10 mouse cellular contexts compared by ENCODE assay signal in genomic region chr2:35490458-35491111, GRCm38 (mm10). TPM values are rescaled to one million over a fixed set of nuclear protein-coding genes. Genes with fewer than 3 reads are reported as not detected.
DNase-seq lines count a peak whose midpoint lies in the region; ATAC-seq lines count a peak whose summit lies in the region.
"Had no signal": no experiment of that assay in that cellular context is flagged by ENCODE, and none has a peak within 500 bp of the region (broad histone marks: within the 10 kb centered on the region; RNA-seq: fewer than 3 reads in every experiment).

No protein-coding gene starts in this region.

- H3K36me3 ChIP-seq in kidney, embryonic 16.5 days (ENCODE audit: insufficient read depth, low read length), result no peaks in the 10 kb centered on the region
- no peaks in the 10 kb centered on the region for H3K36me3 ChIP-seq in hindbrain, embryonic 13.5 days
- H3K36me3 ChIP-seq in neural tube, embryonic 11.5 days (ENCODE audit: control insufficient read depth, insufficient read depth, low read length), result no peaks in the 10 kb centered on the region; the same call in 1 of the 2 replicates

- H3K27me3 ChIP-seq in kidney, embryonic 16.5 days (ENCODE audit: insufficient read depth, low read length), result no peaks in the 10 kb centered on the region
- no peaks in the 10 kb centered on the region for H3K27me3 ChIP-seq in hindbrain, embryonic 13.5 days
- H3K27me3 ChIP-seq in neural tube, embryonic 11.5 days (ENCODE audit: control insufficient read depth, insufficient read depth, low read length), result no peaks in the 10 kb centered on the region

- no peak for ATAC-seq in kidney, embryonic 16.5 days (ENCODE audit: low FRiP score, low TSS enrichment)
- ATAC-seq in hindbrain, embryonic 13.5 days (ENCODE audit: low FRiP score), result no peak
- no peak for ATAC-seq in neural tube, embryonic 11.5 days (ENCODE audit: insufficient read depth, low FRiP score, low TSS enrichment)

- peaks cover 8% of the 10 kb centered on the region for H3K4me1 ChIP-seq in kidney, embryonic 16.5 days (ENCODE audit: insufficient read depth, low read length)
- H3K4me1 ChIP-seq in hindbrain, embryonic 13.5 days (replicated peaks), result peaks cover 7% of the 10 kb centered on the region
- H3K4me1 ChIP-seq in neural tube, embryonic 11.5 days (ENCODE audit: control insufficient read depth, insufficient read depth, low read length), result 0 out of 2 replicates have a peak, but pooled peaks cover 3% of the 10 kb centered on the region

- 28% methylated on average over 17 of the region's 17 CpGs for WGBS in kidney, embryonic 16.5 days
- 20% methylated on average over 17 of the region's 17 CpGs for WGBS in hindbrain, embryonic 13.5 days
- WGBS in neural tube, embryonic 11.5 days, result 29% methylated on average over 17 of the region's 17 CpGs

- no peak overlapping the region for H3K27ac ChIP-seq in kidney, embryonic 16.5 days (ENCODE audit: low read length)
- no peak overlapping the region for H3K27ac ChIP-seq in hindbrain, embryonic 13.5 days
- H3K27ac ChIP-seq in neural tube, embryonic 11.5 days (ENCODE audit: low read depth, low read length), result no peak overlapping the region
- H3K27ac ChIP-seq: heart, adult 2 months had no signal

- no peak for DNase-seq in kidney, adult 8-10 months
- DNase-seq in ZHBTc4 (ENCODE audit: low read depth, low spot score), result peak; percentile 77
- DNase-seq in neural tube, embryonic 11.5 days (ENCODE audit: low spot score), result peak; percentile 8
- no peak for DNase-seq in frontal cortex, postnatal 25 days (ENCODE audit: low spot score in 2 of 2)
- no peak for DNase-seq in gastrocnemius, postnatal 25 days
- no peak for DNase-seq in c-Kit-positive CD71-positive TER-119-positive erythroid progenitor cells, embryonic 14.5 days (ENCODE audit: low spot score)
- DNase-seq: cerebellum, adult 9-10 months; heart, adult 2 months had no signal

- H3K9me3 ChIP-seq in kidney, embryonic 16.5 days (ENCODE audit: low read length), result peaks cover 5% of the 10 kb centered on the region; the same call in 1 of the 2 replicates
- no peaks in the 10 kb centered on the region for H3K9me3 ChIP-seq in hindbrain, embryonic 13.5 days
- H3K9me3 ChIP-seq in neural tube, embryonic 11.5 days (ENCODE audit: control insufficient read depth, low read length), result no peaks in the 10 kb centered on the region

- H3K9ac ChIP-seq in kidney, embryonic 16.5 days (replicated peaks; ENCODE audit: low read length), result no peak overlapping the region
- H3K9ac ChIP-seq in hindbrain, embryonic 13.5 days, result no peak overlapping the region
- H3K9ac ChIP-seq in neural tube, embryonic 11.5 days (ENCODE audit: low read length), result no peak overlapping the region

- peak overlapping the region; percentile 25; the same call in 1 of the 2 replicates for H3K4me2 ChIP-seq in kidney, embryonic 16.5 days (replicated peaks; ENCODE audit: low read depth, low read length)
- H3K4me2 ChIP-seq in hindbrain, embryonic 13.5 days, result peak overlapping the region; percentile 19; the same call in 1 of the 2 replicates
- H3K4me2 ChIP-seq in neural tube, embryonic 11.5 days (ENCODE audit: low read depth), result no peak overlapping the region

- H3K4me3 ChIP-seq in kidney, embryonic 16.5 days (ENCODE audit: low read length), result no peak overlapping the region
- H3K4me3 ChIP-seq in hindbrain, embryonic 13.5 days, result no peak overlapping the region
- H3K4me3 ChIP-seq in neural tube, embryonic 11.5 days (ENCODE audit: low read depth, low read length), result no peak overlapping the region
- H3K4me3 ChIP-seq: heart, adult 2 months had no signal

RNA-seq across cellular contexts. Expression of gene Ggta1, which starts 27.6 kb away (rescaled TPM):
- 23.3 and 24.2 TPM in 2 replicates for polyA plus RNA-seq in kidney, embryonic 16.5 days (2015; fragmentation: Nextera tagmentation; extraction: Ambion mirVana)
- 6.2 and 6.3 TPM in 2 replicates for polyA plus RNA-seq in hindbrain, embryonic 13.5 days (2015; fragmentation: Nextera tagmentation; extraction: Ambion mirVana)
- 7.3 and 9.5 TPM in 2 replicates for polyA plus RNA-seq in neural tube, embryonic 11.5 days (2014; fragmentation: Nextera tagmentation; extraction: Ambion mirVana)
- total RNA-seq in gastrocnemius, postnatal 25 days (2021), result 10 to 100 TPM in 1 of 2 experiments, 1 to 10 TPM in 1; 8.7 to 10.2 TPM

Comparison
In these comparisons a context has a peak if more than half of its experiments do, and no peak if none do; other contexts are left out.
1. DNase-seq: peak in ZHBTc4 (single experiment) and neural tube, embryonic 11.5 days (single experiment); none in kidney, adult 8-10 months (0 of 2), frontal cortex, postnatal 25 days (0 of 2), gastrocnemius, postnatal 25 days (single experiment) and c-Kit-positive CD71-positive TER-119-positive erythroid progenitor cells, embryonic 14.5 days (single experiment).